Mouse (Mus musculus): ENCODE measurements around the gene Gm9046.
"Not testable (repeated sequence)": the region's sequence is repeated elsewhere in the genome, so short reads cannot be mapped to it uniquely, and the experiment has no call there.

Gene Gm9046

GRCm38 (mm10) chr10:118343155-118343554 is at the start of gene Gm9046:
Gm9046 (minus strand) TSS chr10:118343255.
- not testable (repeated sequence) for DNase-seq (ENCODE audit: low read depth in 2 of 2, low spot score in 2 of 2)

- peak; percentile 71 to 79 for DNase-seq (ENCODE audit: low read depth in 2 of 2, low spot score in 2 of 2)
Observed at GRCm38 (mm10) chr10:118370443-118370842, 27.4 kb upstream of the Gm9046 start.

- no peak for DNase-seq (ENCODE audit: low read depth in 2 of 2, low spot score in 2 of 2)
Observed at GRCm38 (mm10) chr10:118369518-118369917, 26.5 kb upstream of the Gm9046 start.

- DNase-seq (ENCODE audit: low read depth in 2 of 2, low spot score in 2 of 2), result not testable (repeated sequence)
Observed at GRCm38 (mm10) chr10:118354005-118354404, 10.9 kb upstream of the Gm9046 start, which contains the start of gene Gm9049. Gm9049 (minus strand) TSS chr10:118354105.

- DNase-seq (ENCODE audit: low read depth in 2 of 2, low spot score in 2 of 2), result not testable (repeated sequence)
Observed at GRCm38 (mm10) chr10:118348579-118348978, 5.5 kb upstream of the Gm9046 start, which contains the start of gene Gm9048. Gm9048 (minus strand) TSS chr10:118348679.

GRCm38 (mm10) chr10:118337731-118338130 is 5.3 kb downstream of the Gm9046 start, which contains the start of gene Gm9045:
Gm9045 (minus strand) TSS chr10:118337831.
- DNase-seq (ENCODE audit: low read depth in 2 of 2, low spot score in 2 of 2), result not testable (repeated sequence)

- DNase-seq (ENCODE audit: low read depth in 2 of 2, low spot score in 2 of 2), result not testable (repeated sequence)
Observed at GRCm38 (mm10) chr10:118332308-118332707, 10.7 kb downstream of the Gm9046 start, which contains the start of gene Gm9044. Gm9044 (minus strand) TSS chr10:118332408.

- not testable (repeated sequence) for DNase-seq (ENCODE audit: low read depth in 2 of 2, low spot score in 2 of 2)
Observed at GRCm38 (mm10) chr10:118326869-118327268, 16.2 kb downstream of the Gm9046 start, which contains the start of gene Gm9040. Gm9040 (minus strand) TSS chr10:118326969.

- no peak for DNase-seq (ENCODE audit: low read depth in 2 of 2, low spot score in 2 of 2)
Observed at GRCm38 (mm10) chr10:118319024-118319423, 24.0 kb downstream of the Gm9046 start.

GRCm38 (mm10) chr10:118302133-118302532 is 40.9 kb downstream of the Gm9046 start:
- DNase-seq (ENCODE audit: low read depth in 2 of 2, low spot score in 2 of 2), result not testable (repeated sequence)

GRCm38 (mm10) chr10:118294938-118295337 is 48.1 kb downstream of the Gm9046 start, which contains the start of gene Iltifb:
Iltifb (minus strand) TSS chr10:118295038.
- no peak for DNase-seq (ENCODE audit: low read depth in 2 of 2, low spot score in 2 of 2)
